Mouse (Mus musculus) MEL (cell line): ENCODE data around the gene Ltk. TPM values are rescaled to one million over a fixed set of nuclear protein-coding genes. Genes with fewer than 3 reads are reported as not detected.

Source experiments
- DNase-seq: peaks from one replicate; pipeline ENCODE4 v3.0.0; 2011; ENCODE audit warnings: low read depth, low spot score
- H3K27ac ChIP-seq: 2 replicates; pipeline ENCODE4 v1.5.1; 2012; ENCODE audit warnings: low read depth, mild to moderate bottlenecking, control low read depth, low read length, moderate library complexity; ENCODE audit not compliant: control insufficient read depth
- H3K27me3 ChIP-seq, 2 experiments: fragments of 150-350 bp in 1 of 2; sonication (generic) in 1 of 2; 2 replicates each; pipeline ENCODE4 v1.6.1; 2012; ENCODE audit warnings: low read length in 2 of 2, mild to moderate bottlenecking in 2 of 2, improper control_type of control experiment in 1 of 2, moderate library complexity in 1 of 2; ENCODE audit not compliant: insufficient read depth in 2 of 2, control insufficient read depth in 1 of 2
- H3K36me3 ChIP-seq, 2 experiments: 2 replicates each; pipeline ENCODE4 v1.6.1; 2012 to 2014; ENCODE audit warnings: low read length in 2 of 2, improper control_type of control experiment in 1 of 2, inconsistent platforms in 1 of 2, mild to moderate bottlenecking in 1 of 2; ENCODE audit not compliant: insufficient read depth in 2 of 2, control insufficient read depth in 1 of 2
- H3K4me1 ChIP-seq, 2 experiments: fragments of 150-350 bp in 1 of 2; sonication (generic) in 1 of 2; 2 replicates each; pipeline ENCODE4 v1.6.1; 2012; ENCODE audit warnings: low read length in 2 of 2, improper control_type of control experiment in 1 of 2, mild to moderate bottlenecking in 1 of 2; ENCODE audit not compliant: insufficient read depth in 2 of 2, control insufficient read depth in 1 of 2
- H3K4me3 ChIP-seq, 2 experiments: fragments of 150-350 bp in 1 of 2; sonication (generic) in 1 of 2; 2 replicates each; pipeline ENCODE4 v1.5.1; 2012; ENCODE audit warnings: low read depth in 2 of 2, low read length in 2 of 2, mild to moderate bottlenecking in 2 of 2, moderate library complexity in 2 of 2, control low read depth in 1 of 2, improper control_type of control experiment in 1 of 2; ENCODE audit not compliant: control insufficient read depth in 1 of 2, insufficient read depth in 1 of 2
- H3K79me2 ChIP-seq: 2 replicates; pipeline ENCODE4 v1.6.1; 2012; ENCODE audit warnings: mild to moderate bottlenecking, low read length, moderate library complexity; ENCODE audit not compliant: control insufficient read depth, poor library complexity, insufficient read depth
- H3K9ac ChIP-seq: 2 replicates; pipeline ENCODE4 v1.6.1; 2012; ENCODE audit warnings: low read depth, mild to moderate bottlenecking, control low read depth, low read length, moderate library complexity; ENCODE audit not compliant: control insufficient read depth, poor library complexity, severe bottlenecking
- H3K9me3 ChIP-seq: fragments of 150-350 bp; sonication (generic); replicated peaks from 2 replicates; pipeline ENCODE4 v1.6.1; 2012; ENCODE audit warnings: mild to moderate bottlenecking, low read length, improper control_type of control experiment, moderate library complexity; ENCODE audit not compliant: insufficient read depth
- CHD2 ChIP-seq: IDR thresholded peaks from 2 replicates; pipeline ENCODE4 v1.6.1; 2011; ENCODE audit warnings: low read length, improper control_type of control experiment
- CTCF ChIP-seq, 3 experiments: IDR thresholded peaks in 2 of 3; conservative IDR thresholded peaks in 1 of 3; 2 replicates each; pipeline ENCODE4 v1.5.1; 2011 to 2012; ENCODE audit warnings: low read length in 3 of 3, low read depth in 2 of 3, mild to moderate bottlenecking in 2 of 3, improper control_type of control experiment in 1 of 3, inconsistent platforms in 1 of 3, mixed read lengths in 1 of 3, moderate library complexity in 1 of 3; ENCODE audit not compliant: control insufficient read depth in 1 of 3, insufficient read depth in 1 of 3, poor library complexity in 1 of 3, severe bottlenecking in 1 of 3
- EP300 ChIP-seq, 2 experiments: IDR thresholded peaks; 2 replicates each; pipeline ENCODE4 v1.6.1; 2011; ENCODE audit warnings: improper control_type of control experiment in 2 of 2, low read length in 2 of 2, low read depth in 1 of 2, mild to moderate bottlenecking in 1 of 2
- GABPA ChIP-seq: IDR thresholded peaks from 2 replicates; pipeline ENCODE4 v1.6.1; 2012; ENCODE audit warnings: low read depth, mild to moderate bottlenecking, inconsistent platforms, low read length, improper control_type of control experiment, moderate library complexity
- GATA1 ChIP-seq: IDR thresholded peaks from 2 replicates; pipeline ENCODE4 v1.6.1; 2011; ENCODE audit warnings: low read depth, low read length, improper control_type of control experiment
- HCFC1 ChIP-seq: IDR thresholded peaks from 2 replicates; pipeline ENCODE4 v1.6.1; 2012; ENCODE audit warnings: low read depth, mild to moderate bottlenecking, inconsistent platforms, low read length, improper control_type of control experiment, moderate library complexity
- MAFK ChIP-seq: IDR thresholded peaks from 2 replicates; pipeline ENCODE4 v1.6.1; 2011; ENCODE audit warnings: low read depth, mild to moderate bottlenecking, low read length, improper control_type of control experiment, borderline replicate concordance
- MAZ ChIP-seq: IDR thresholded peaks from 2 replicates; pipeline ENCODE4 v1.6.1; 2012; ENCODE audit warnings: low read depth, mild to moderate bottlenecking, inconsistent platforms, low read length, improper control_type of control experiment
- MXI1 ChIP-seq: IDR thresholded peaks from 2 replicates; pipeline ENCODE4 v1.6.1; 2011; ENCODE audit warnings: mild to moderate bottlenecking, low read depth, low read length, improper control_type of control experiment
- MYB ChIP-seq: IDR thresholded peaks from 2 replicates; pipeline ENCODE4 v1.6.1; 2011; ENCODE audit warnings: mild to moderate bottlenecking, low read depth, low read length, improper control_type of control experiment
- MYC ChIP-seq: IDR thresholded peaks from 2 replicates; pipeline ENCODE4 v1.6.1; 2011; ENCODE audit warnings: low read depth, mild to moderate bottlenecking, low read length, improper control_type of control experiment, moderate library complexity
- NRF1 ChIP-seq: IDR thresholded peaks from 2 replicates; pipeline ENCODE4 v1.6.1; 2014; ENCODE audit warnings: low read depth, mild to moderate bottlenecking, inconsistent platforms, low read length, improper control_type of control experiment, moderate library complexity; ENCODE audit not compliant: poor library complexity, insufficient read depth, severe bottlenecking
- POLR2A ChIP-seq, 2 experiments: IDR thresholded peaks; 2 replicates each; pipeline ENCODE4 v1.6.1; 2011 to 2012; ENCODE audit warnings: low read length in 2 of 2, mild to moderate bottlenecking in 2 of 2, control low read depth in 1 of 2, improper control_type of control experiment in 1 of 2, low read depth in 1 of 2, moderate library complexity in 1 of 2; ENCODE audit not compliant: control insufficient read depth in 1 of 2, insufficient read depth in 1 of 2, poor library complexity in 1 of 2
- POLR2AphosphoS5 ChIP-seq: IDR thresholded peaks from 2 replicates; pipeline ENCODE4 v1.6.1; 2012; ENCODE audit warnings: low read depth, borderline replicate concordance, mild to moderate bottlenecking, inconsistent platforms, low read length, moderate library complexity, mixed read lengths
- RAD21 ChIP-seq: IDR thresholded peaks from 2 replicates; pipeline ENCODE4 v1.6.1; 2011; ENCODE audit warnings: mild to moderate bottlenecking, low read depth, low read length, improper control_type of control experiment
- RCOR1 ChIP-seq: IDR thresholded peaks from 2 replicates; pipeline ENCODE4 v1.6.1; 2012; ENCODE audit warnings: low read depth, mild to moderate bottlenecking, inconsistent platforms, low read length, improper control_type of control experiment
- SIN3A ChIP-seq: IDR thresholded peaks from 2 replicates; pipeline ENCODE4 v1.6.1; 2012; ENCODE audit warnings: low read length, improper control_type of control experiment, inconsistent platforms
- SMC3 ChIP-seq: IDR thresholded peaks from 2 replicates; pipeline ENCODE4 v1.6.1; 2011; ENCODE audit warnings: low read depth, low read length, improper control_type of control experiment
- TBP ChIP-seq: IDR thresholded peaks from 2 replicates; pipeline ENCODE4 v1.8.0; 2011; ENCODE audit warnings: low read depth, low read length, improper control_type of control experiment
- USF2 ChIP-seq, 2 experiments: IDR thresholded peaks; 2 replicates each; pipeline ENCODE4 v1.6.1; 2011 to 2012; ENCODE audit warnings: improper control_type of control experiment in 2 of 2, low read length in 2 of 2, borderline replicate concordance in 1 of 2, inconsistent platforms in 1 of 2, low read depth in 1 of 2, mild to moderate bottlenecking in 1 of 2; ENCODE audit not compliant: insufficient read depth in 1 of 2
- ZC3H11A ChIP-seq: IDR thresholded peaks from 2 replicates; pipeline ENCODE4 v1.6.1; 2012; ENCODE audit warnings: low read depth, mild to moderate bottlenecking, inconsistent platforms, low read length, improper control_type of control experiment
- ZKSCAN1 ChIP-seq: IDR thresholded peaks from 2 replicates; pipeline ENCODE4 v1.6.1; 2012; ENCODE audit warnings: low read depth, mild to moderate bottlenecking, inconsistent platforms, low read length, improper control_type of control experiment, moderate library complexity
- polyA plus RNA-seq, 2 experiments: library from polyadenylated mRNA; stranded (reverse) in 1 of 2; unstranded in 1 of 2; fragments of >175 nt in 1 of 2; fragments of >200 nt in 1 of 2; gene quantifications; 2 replicates each; pipeline versions ENCODE4 v1.2.1 to v1.2.4; 2012; ENCODE audit warnings: low replicate concordance in 2 of 2, low read depth in 1 of 2; ENCODE audit not compliant: insufficient read length in 2 of 2, insufficient read depth in 1 of 2, missing spikeins in 1 of 2
- total RNA-seq: library from RNA; depleted of rRNA; stranded (reverse); fragments of 300-350 nt; gene quantifications from 2 replicates; pipeline ENCODE4 v1.2.3, GENCODE M21; 2012

Gene Ltk
- total and polyA plus RNA-seq, 3 experiments = 0.23 to 2.5 TPM; not detected in 1

- TF ChIP-seq EP300 (IDR thresholded peaks at IDR 0.05; ENCODE audit: low read depth in 1 of 2, low read length in 2 of 2) (no peak), MAFK (no peak), MYB (no peak), GATA1 (no peak), NRF1 (no peak), CTCF (IDR thresholded peaks at IDR 0.05 in 2 of 3, conservative IDR thresholded peaks at IDR 0.05 in 1 of 3; ENCODE audit: control insufficient read depth in 1 of 3, insufficient read depth in 1 of 3, low read depth in 2 of 3, low read length in 3 of 3, poor library complexity in 1 of 3, severe bottlenecking in 1 of 3) (no peak), POLR2AphosphoS5 (no peak), POLR2A (IDR thresholded peaks at IDR 0.05; ENCODE audit: control insufficient read depth in 1 of 2, insufficient read depth in 1 of 2, low read depth in 1 of 2, low read length in 2 of 2, poor library complexity in 1 of 2) (0 out of 4 replicates have a peak, but pooled peaks of 1 of the 2 experiments have one; percentile 6), MXI1 (0 out of 2 replicates have a peak, but pooled peaks have one; percentile 7)
- Histone ChIP-seq H3K27ac (no peak overlapping the region), H3K4me1 (peaks cover 2 to 12% of the 10 kb centered on the region in 2 experiments; a peak in 3 of 4 replicates), H3K9ac (peak overlapping the region; percentile 83), H3K4me3 (peak overlapping the region; percentile 51 to 57), H3K79me2 (peaks cover 3% of the 10 kb centered on the region; the same call in 1 of the 2 replicates), H3K9me3 (no peaks in the 10 kb centered on the region), H3K27me3 (peaks cover 0 to 4% of the 10 kb centered on the region in 2 experiments; a peak in 1 of 4 replicates), H3K36me3 (0 out of 4 replicates have a peak, but pooled peaks cover 0 to 4% of the 10 kb centered on the region in 2 experiments)
- DNase-seq = peak; percentile 51
These were observed 39.1 kb upstream of the Ltk start for GRCm38 (mm10) chr2:119799181-119799960.

DNA sequence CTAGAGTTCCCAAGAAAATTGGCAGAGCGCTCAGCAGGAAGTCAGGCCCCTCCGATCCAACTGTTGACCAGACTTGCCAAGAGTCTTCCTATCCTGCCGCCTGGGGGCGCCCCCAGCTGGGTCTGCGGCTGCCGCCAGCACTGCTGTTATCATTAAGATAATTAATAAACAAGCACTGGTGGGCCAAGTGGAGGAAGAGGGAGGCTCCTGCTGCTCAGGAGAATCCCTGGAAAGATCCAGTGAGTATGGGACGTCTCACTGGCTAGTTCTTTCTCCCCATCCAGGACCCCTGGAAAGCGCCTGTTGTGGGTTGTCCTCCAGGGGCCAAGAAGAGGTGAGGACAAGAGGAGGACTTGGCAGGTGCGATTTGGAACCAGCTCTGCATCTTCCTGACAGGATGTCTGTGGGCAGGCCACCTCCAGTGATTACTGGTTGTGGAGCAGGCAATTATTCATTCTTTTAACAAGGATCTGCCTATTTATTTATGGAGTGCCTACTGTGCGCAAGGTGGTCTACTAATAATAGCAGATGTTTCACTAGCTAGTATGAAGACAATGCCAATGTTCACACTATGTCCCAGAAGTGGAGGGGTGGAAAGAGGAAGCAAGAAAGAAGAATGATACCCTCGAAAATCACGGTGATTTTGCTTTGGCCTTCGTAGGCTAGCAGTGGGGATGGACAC, 38.2 kb upstream of the Ltk start:
- no peak overlapping the region for H3K27ac ChIP-seq
- peak; percentile 78 for DNase-seq
- no peak overlapping the region for H3K9ac ChIP-seq
- H3K9me3 ChIP-seq = no peaks in the 10 kb centered on the region
- 0 out of 4 replicates have a peak, but pooled peaks cover 0 to 4% of the 10 kb centered on the region in 2 experiments for H3K36me3 ChIP-seq
- peaks cover 0 to 5% of the 10 kb centered on the region in 2 experiments; a peak in 1 of 4 replicates for H3K27me3 ChIP-seq
- TF ChIP-seq HCFC1 (peak; percentile 30; the same call in 1 of the 2 replicates), SMC3 (peak; percentile 58), GABPA (no peak), MYC (no peak), SIN3A (no peak), CTCF (IDR thresholded peaks at IDR 0.05 in 2 of 3, conservative IDR thresholded peaks at IDR 0.05 in 1 of 3; ENCODE audit: control insufficient read depth in 1 of 3, insufficient read depth in 1 of 3, low read depth in 2 of 3, low read length in 3 of 3, poor library complexity in 1 of 3, severe bottlenecking in 1 of 3) (peak; percentile 70 to 91 (median 76)), EP300 (IDR thresholded peaks at IDR 0.05; ENCODE audit: low read depth in 1 of 2, low read length in 2 of 2) (no peak), ZKSCAN1 (peak; percentile 86), USF2 (IDR thresholded peaks at IDR 0.05; ENCODE audit: borderline replicate concordance in 1 of 2, insufficient read depth in 1 of 2, low read depth in 1 of 2, low read length in 2 of 2) (no peak), NRF1 (no peak), CHD2 (no peak), RAD21 (peak; percentile 59), ZC3H11A (peak; percentile 2; the same call in 1 of the 2 replicates), TBP (no peak), MAZ (no peak), RCOR1 (no peak)
- peaks cover 2 to 12% of the 10 kb centered on the region in 2 experiments; a peak in 3 of 4 replicates for H3K4me1 ChIP-seq
- peak overlapping the region in 1 of 2 experiments; percentile 19; a peak in 1 of 4 replicates for H3K4me3 ChIP-seq
- H3K79me2 ChIP-seq = peaks cover 3% of the 10 kb centered on the region; the same call in 1 of the 2 replicates
